Mouse (Mus musculus): Measurements from ENCODE around the gene Zscan2.

GRCm38 (mm10) chr7:80860227-80860626, 493 bp upstream of the Zscan2 start:
- no peak for TF ChIP-seq CTCF (IDR thresholded peaks at IDR 0.05; ENCODE audit: low read depth)
- TF ChIP-seq EP300 (optimal IDR thresholded peaks at IDR 0.05) = no peak
